Mouse (Mus musculus) small intestine, adult 2 months (tissue): ENCODE data around the gene Lrrc3c. TPM values are rescaled to one million over a fixed set of nuclear protein-coding genes. Genes with fewer than 3 reads are reported as not detected.

Experiments used
- H3K27ac ChIP-seq: fragments of 200-500 bp; 2 replicates; pipeline ENCODE4 v1.5.1; 2012; ENCODE audit warnings: low read depth, low read length, control low read depth, inconsistent platforms; ENCODE audit not compliant: insufficient read depth
- H3K27me3 ChIP-seq: fragments of 200-500 bp; 2 replicates; pipeline ENCODE4 v1.6.1; 2012; ENCODE audit warnings: mild to moderate bottlenecking, moderate library complexity, low read length, inconsistent platforms; ENCODE audit not compliant: control insufficient read depth, insufficient read depth
- H3K36me3 ChIP-seq: fragments of 200-500 bp; 2 replicates; pipeline ENCODE4 v1.6.1; 2012; ENCODE audit warnings: mild to moderate bottlenecking, low read length, control low read depth, inconsistent platforms; ENCODE audit not compliant: control insufficient read depth, insufficient read depth
- H3K4me1 ChIP-seq: fragments of 200-500 bp; 2 replicates; pipeline ENCODE4 v1.6.1; 2012; ENCODE audit warnings: low read length, inconsistent platforms, mixed read lengths; ENCODE audit not compliant: control insufficient read depth, insufficient read depth, insufficient read length
- H3K4me3 ChIP-seq: fragments of 200-500 bp; 2 replicates; pipeline ENCODE4 v1.5.1; 2012; ENCODE audit warnings: low read depth, mild to moderate bottlenecking, control low read depth, inconsistent platforms, low read length, moderate library complexity
- CTCF ChIP-seq: fragments of 200-500 bp; IDR thresholded peaks from 2 replicates; pipeline ENCODE4 v1.5.1; 2012; ENCODE audit warnings: low read depth, mild to moderate bottlenecking, control low read depth, inconsistent platforms, low read length, moderate library complexity, mixed read lengths; ENCODE audit not compliant: insufficient replicate concordance, insufficient read length; ENCODE audit errors: extremely low read depth
- POLR2A ChIP-seq: fragments of 200-500 bp; IDR thresholded peaks from 2 replicates; pipeline ENCODE4 v1.6.1; 2012; ENCODE audit warnings: low read depth, mild to moderate bottlenecking, control low read depth, inconsistent platforms, low read length, moderate library complexity
- WGBS: fragments of 180-500 bp; shearing (Covaris S2); methylation state at CpG from one replicate; pipeline ENCODE4 v1.1.7; 2018; 5-methylcytosine and 5-hydroxymethylcytosine counted together
- polyA plus RNA-seq: library from polyadenylated mRNA; depleted of rRNA; stranded (reverse); fragments of >200 nt; gene quantifications from 2 replicates; pipeline ENCODE4 v1.2.3, GENCODE M21; 2012; rRNA removed

Lrrc3c gene
- polyA plus RNA-seq: not detected in 2 replicates

DNA sequence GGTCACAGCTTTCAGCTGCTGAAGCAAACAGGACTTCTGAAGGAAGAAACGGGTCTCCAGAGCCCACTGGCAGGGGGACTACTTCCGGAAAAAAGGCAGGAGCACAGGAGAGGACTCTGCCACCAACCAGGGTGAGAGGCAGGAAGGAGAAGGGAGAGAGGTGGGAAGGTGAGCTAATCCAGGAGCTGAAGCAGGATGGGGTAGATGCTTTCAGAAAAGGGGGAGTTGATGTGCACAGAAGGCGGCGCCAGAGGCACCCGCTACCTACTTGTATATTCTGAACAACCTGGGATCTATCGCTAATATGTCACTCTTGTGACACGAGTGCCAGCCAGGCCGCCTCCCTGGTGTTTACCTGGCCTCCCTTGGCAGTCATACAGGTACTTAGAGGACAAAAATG, at the start of gene Lrrc3c:
TSS of gene Lrrc3c (plus strand) at position 301 of the 400 bp plus-strand sequence.
- H3K27me3 ChIP-seq: peaks cover 11% of the 10 kb centered on the region
- H3K4me3 ChIP-seq: no peak within 1 kb of the TSS
- WGBS: 73% methylated on average over 8 of the region's 8 CpGs
- no peak within 1 kb of the TSS for H3K27ac ChIP-seq
- H3K4me1 ChIP-seq: peaks cover 7% of the 10 kb centered on the region
- no peaks in the 10 kb centered on the region for H3K36me3 ChIP-seq
- TF ChIP-seq POLR2A: no peak
- no peak for TF ChIP-seq CTCF

DNA sequence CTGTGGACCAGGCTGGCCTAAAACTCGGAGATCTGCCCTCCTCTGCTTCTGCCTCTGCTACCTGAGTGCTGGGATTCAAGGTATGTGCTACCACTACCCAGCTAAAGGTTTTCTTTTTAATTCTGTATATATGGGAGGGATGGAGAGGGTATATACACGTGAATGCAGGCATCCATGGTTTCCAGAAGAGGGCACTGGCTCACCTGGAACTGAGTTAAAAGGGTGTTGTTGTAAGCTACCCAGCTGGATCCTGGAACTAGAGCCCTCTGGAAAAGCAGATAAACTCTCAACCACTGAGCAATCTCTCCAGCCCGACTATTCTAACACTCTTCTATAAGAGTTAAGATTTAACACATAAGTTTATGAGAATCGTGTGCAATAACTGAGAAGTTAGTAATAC, 48.7 kb upstream of the Lrrc3c start:
- H3K27ac ChIP-seq: peak overlapping the region; percentile 61; the same call in 1 of the 2 replicates
- H3K4me3 ChIP-seq: no peak overlapping the region
- peaks cover 34% of the 10 kb centered on the region for H3K27me3 ChIP-seq
- H3K4me1 ChIP-seq: peaks cover 6% of the 10 kb centered on the region; the same call in 1 of the 2 replicates
- 68% methylated on average over 4 of the region's 4 CpGs for WGBS
- TF ChIP-seq POLR2A (no peak), CTCF (no peak)
- no peaks in the 10 kb centered on the region for H3K36me3 ChIP-seq

DNA sequence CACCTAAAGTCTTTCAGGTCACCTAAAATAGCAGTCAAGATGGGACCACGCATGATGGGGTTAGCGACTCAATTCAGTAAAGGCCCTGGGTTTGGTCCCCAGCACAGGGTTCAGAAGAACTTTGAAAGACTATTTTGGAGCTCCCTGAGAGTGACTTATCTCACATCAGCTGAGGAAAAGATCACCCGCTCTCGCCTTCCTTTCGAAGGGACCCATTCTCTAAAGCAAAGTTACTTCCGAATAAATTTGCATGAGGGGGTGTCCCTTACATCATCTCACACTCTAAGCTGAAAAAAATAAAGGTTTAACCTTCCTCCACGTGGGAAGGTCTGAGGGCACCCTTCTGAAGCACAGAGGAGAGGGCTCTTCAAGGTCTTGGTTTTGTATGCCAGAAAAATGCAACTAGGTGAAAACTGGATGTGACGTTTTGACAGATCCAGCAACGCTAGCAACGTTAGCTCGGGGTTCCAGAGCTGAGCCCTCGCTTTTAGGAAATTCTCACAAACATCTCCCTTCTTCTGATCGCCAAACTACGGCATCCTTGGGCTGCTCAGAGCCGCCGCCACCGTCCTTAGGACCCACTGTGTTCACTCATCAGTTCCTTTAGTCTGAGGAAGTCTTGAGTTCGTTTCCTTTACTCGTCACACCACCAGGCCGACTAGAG, 47.6 kb upstream of the Lrrc3c start:
- WGBS: 23% methylated on average over 20 of the region's 20 CpGs
- H3K27ac ChIP-seq: peak overlapping the region; percentile 61

DNA sequence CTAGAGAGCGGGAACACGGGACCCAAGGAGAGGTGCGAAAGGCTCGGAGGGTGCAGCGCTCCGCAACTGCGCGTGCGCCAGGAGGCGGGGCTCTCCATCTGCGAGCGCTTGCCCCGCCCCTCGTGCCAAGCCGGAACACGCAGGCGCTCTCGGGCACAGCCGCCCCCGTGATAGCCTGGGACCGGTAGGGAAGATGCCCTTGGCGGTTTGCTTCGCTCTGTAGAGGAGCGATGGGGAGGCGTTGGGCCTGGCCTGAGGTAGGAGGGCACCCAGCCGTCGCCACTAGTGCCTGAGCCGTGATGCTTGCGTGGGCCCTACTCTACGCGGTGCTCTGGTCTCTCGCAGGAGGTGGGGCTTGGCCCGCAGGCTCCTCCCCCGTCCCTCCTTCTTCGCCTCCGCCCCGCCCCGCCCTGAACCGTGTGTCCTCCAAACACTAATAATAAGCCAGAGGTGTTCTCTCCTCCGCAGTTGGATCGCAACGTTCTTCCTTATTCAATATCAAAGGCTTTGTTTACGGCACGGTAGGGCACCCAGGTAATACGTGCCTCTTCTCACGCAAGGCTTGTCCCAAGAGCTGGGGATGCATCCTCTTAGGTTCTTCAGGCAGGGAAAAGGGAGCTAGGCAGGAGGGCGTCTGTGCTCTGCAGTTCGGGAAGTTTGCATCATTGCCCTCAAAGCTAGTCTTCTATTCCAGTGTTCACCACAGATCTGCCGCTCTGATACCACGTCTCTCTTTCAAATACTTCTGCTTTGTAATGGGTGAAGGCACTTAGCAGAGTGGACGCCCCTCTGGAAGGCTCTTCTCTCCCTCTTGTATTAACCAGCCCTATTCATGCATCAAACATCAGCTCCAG, 46.9 kb upstream of the Lrrc3c start, which contains the start of gene Zpbp2:
TSS of gene Zpbp2 (plus strand) at position 123 of the 854 bp plus-strand sequence.
- Histone ChIP-seq H3K4me1 (peaks cover 6% of the 10 kb centered on the region; the same call in 1 of the 2 replicates), H3K27ac (peak within 1 kb of the TSS; percentile 90), H3K4me3 (peak within 1 kb of the TSS; percentile 94), H3K27me3 (peaks cover 21% of the 10 kb centered on the region), H3K36me3 (no peaks in the 10 kb centered on the region)
- TF ChIP-seq CTCF (no peak), POLR2A (no peak)
- under 1% methylated on average over 51 of the region's 51 CpGs for whole genome bisulfite sequencing

More for the DNA sequence above, 47.6 kb upstream of the Lrrc3c start:
- Histone ChIP-seq H3K4me1 (peaks cover 6% of the 10 kb centered on the region; the same call in 1 of the 2 replicates), H3K4me3 (peak overlapping the region; percentile 94), H3K27me3 (peaks cover 29% of the 10 kb centered on the region), H3K36me3 (no peaks in the 10 kb centered on the region)
- TF ChIP-seq POLR2A (0 out of 2 replicates have a peak, but pooled peaks have one; percentile 30), CTCF (peak; percentile 15; the same call in 1 of the 2 replicates)

DNA sequence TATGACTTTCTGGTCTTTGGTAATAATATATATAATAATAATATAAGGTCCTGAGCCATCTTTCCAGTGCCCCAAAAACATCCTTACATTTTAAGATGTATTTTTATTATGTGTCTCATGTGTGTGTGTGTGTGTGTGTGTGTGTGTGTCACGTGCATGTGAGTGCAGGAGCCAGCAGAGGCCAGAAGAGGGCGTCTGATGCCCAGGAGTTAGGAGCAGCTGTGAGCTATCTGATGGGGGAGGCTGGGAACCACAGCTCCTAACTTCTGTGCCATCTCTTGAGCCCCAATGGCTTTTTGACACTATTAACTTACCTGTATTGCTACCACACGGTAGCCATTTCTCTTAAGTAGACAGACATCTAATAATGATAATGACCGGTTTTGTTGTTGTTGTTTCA, 44.1 kb upstream of the Lrrc3c start:
- TF ChIP-seq CTCF: 0 out of 2 replicates have a peak, but pooled peaks have one; percentile 7
- TF ChIP-seq POLR2A: no peak
- no peaks in the 10 kb centered on the region for H3K36me3 ChIP-seq
- peaks cover 6% of the 10 kb centered on the region; the same call in 1 of the 2 replicates for H3K4me1 ChIP-seq
- H3K4me3 ChIP-seq: no peak overlapping the region
- H3K27ac ChIP-seq: no peak overlapping the region
- H3K27me3 ChIP-seq: 0 out of 2 replicates have a peak, but pooled peaks cover 7% of the 10 kb centered on the region
- WGBS: 95% methylated on average over 4 of the region's 4 CpGs

DNA sequence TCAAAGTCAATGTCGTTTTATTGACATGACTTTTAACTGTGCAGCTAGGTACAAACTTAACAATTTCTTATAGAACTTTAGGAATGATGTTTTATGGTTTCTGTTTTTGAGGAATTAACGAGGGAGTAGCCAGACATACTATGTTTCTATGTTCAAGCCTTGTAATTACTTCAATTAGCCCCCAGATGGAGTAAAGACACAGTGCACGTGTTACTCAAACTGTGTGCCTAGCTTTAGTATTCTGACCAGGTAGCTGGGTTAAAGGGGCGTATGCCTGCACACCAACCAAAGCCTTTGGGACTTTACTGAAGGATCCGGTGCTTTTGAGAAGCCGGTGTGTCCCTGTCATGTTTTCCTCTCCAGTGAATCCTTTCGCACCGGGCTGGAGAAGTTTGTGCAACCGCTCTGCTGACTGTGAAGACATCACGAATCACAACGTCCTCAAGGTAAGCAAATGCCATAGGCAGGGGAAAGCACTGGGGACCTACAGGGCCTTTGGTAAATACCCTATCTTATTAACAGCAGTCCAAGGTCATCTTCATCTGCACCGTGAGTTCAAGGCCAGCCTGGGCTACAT, 42.9 kb upstream of the Lrrc3c start:
- Histone ChIP-seq H3K27me3 (no peaks in the 10 kb centered on the region), H3K4me3 (no peak overlapping the region), H3K27ac (no peak overlapping the region), H3K4me1 (peaks cover 7% of the 10 kb centered on the region; the same call in 1 of the 2 replicates), H3K36me3 (no peaks in the 10 kb centered on the region)
- TF ChIP-seq CTCF (no peak), POLR2A (no peak)
- 45% methylated on average over 12 of the region's 12 CpGs for WGBS

DNA sequence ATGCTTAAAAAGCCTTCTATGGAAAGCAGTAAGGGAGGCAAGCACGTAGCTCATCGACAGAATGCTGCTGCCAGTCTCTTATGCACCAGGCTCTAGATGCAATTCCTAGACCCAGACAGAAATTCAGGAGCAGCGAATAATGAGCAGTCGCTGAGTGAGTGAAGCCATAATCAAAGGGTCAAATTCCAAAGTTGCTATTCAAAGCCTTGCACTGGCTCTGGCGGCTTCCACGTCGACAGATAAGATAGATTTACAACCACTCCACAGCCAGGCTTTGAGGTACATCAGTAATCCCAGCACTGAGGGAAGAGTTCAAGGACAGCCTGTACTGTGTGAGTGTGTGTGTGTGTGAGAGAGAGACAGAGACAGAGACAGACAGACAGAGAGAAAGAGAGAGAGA, 37.1 kb upstream of the Lrrc3c start:
- peak overlapping the region; percentile 76 for H3K27ac ChIP-seq
- no peaks in the 10 kb centered on the region for H3K27me3 ChIP-seq
- H3K4me3 ChIP-seq: no peak overlapping the region
- 18% methylated on average over 7 of the region's 7 CpGs for WGBS
- no peaks in the 10 kb centered on the region for H3K36me3 ChIP-seq
- TF ChIP-seq CTCF: no peak
- TF ChIP-seq POLR2A: no peak
- peaks cover 23% of the 10 kb centered on the region for H3K4me1 ChIP-seq
